Mouse (Mus musculus): ENCODE measurements around the gene Spag7. TPM values are rescaled to one million over a fixed set of nuclear protein-coding genes. Genes with fewer than 3 reads are reported as not detected.
A peak's percentile ranks its signal among the peaks of the same experiment; 100 is the strongest.

Gene Spag7
- total RNA-seq, 1 experiment, result 74.5 TPM

GRCm38 (mm10) chr11:70650322-70651175, 18.7 kb downstream of the Spag7 start:
- peaks cover 48% of the 10 kb centered on the region for H3K36me3 ChIP-seq (ENCODE audit: control insufficient read depth, insufficient read depth, low read length, poor library complexity, severe bottlenecking)
- no peak overlapping the region; the same call in 1 of the 2 replicates for H3K27ac ChIP-seq (ENCODE audit: insufficient read depth, low read depth, low read length, poor library complexity, severe bottlenecking)
- DNase-seq (ENCODE audit: low read depth, low spot score), result no peak
- peaks cover 0 to 5% of the 10 kb centered on the region in 2 experiments; a peak in 2 of 4 replicates for H3K4me1 ChIP-seq (ENCODE audit: control insufficient read depth in 2 of 2, insufficient read depth in 2 of 2, low read length in 2 of 2, poor library complexity in 1 of 2)
- no peak overlapping the region for H3K9ac ChIP-seq (ENCODE audit: insufficient read depth, low read depth, low read length, poor library complexity, severe bottlenecking)
- no peak for TF ChIP-seq CHD2 (IDR thresholded peaks at IDR 0.05; ENCODE audit: low read depth, low read length)
- peak; percentile 88 for TF ChIP-seq ZNF384 (IDR thresholded peaks at IDR 0.05; ENCODE audit: low read depth, low read length)
- in situ Hi-C loops (cut with MboI; ENCODE audit: low sequenced_read_pairs in 2 of 2, unreplicated experiment in 2 of 2), result no loop called here
- no peak overlapping the region for H3K4me3 ChIP-seq (ENCODE audit: insufficient read depth in 1 of 2, low read depth in 1 of 2, low read length in 2 of 2, poor library complexity in 1 of 2, severe bottlenecking in 1 of 2)
- no peaks in the 10 kb centered on the region for H3K9me3 ChIP-seq (ENCODE audit: control insufficient read depth, insufficient read depth, low read depth, low read length)

GRCm38 (mm10) chr11:70649185-70649734, 20.0 kb downstream of the Spag7 start:
- H3K9ac ChIP-seq (ENCODE audit: insufficient read depth, low read depth, low read length, poor library complexity, severe bottlenecking), result no peak overlapping the region
- peaks cover 0 to 10% of the 10 kb centered on the region in 2 experiments; a peak in 2 of 4 replicates for H3K4me1 ChIP-seq (ENCODE audit: control insufficient read depth in 2 of 2, insufficient read depth in 2 of 2, low read length in 2 of 2, poor library complexity in 1 of 2)

GRCm38 (mm10) chr11:70648512-70648911, 20.7 kb downstream of the Spag7 start:
- Histone ChIP-seq H3K9ac (ENCODE audit: insufficient read depth, low read depth, low read length, poor library complexity, severe bottlenecking) (peak overlapping the region; percentile 14; the same call in 1 of the 2 replicates), H3K4me3 (ENCODE audit: insufficient read depth in 1 of 2, low read depth in 1 of 2, low read length in 2 of 2, poor library complexity in 1 of 2, severe bottlenecking in 1 of 2) (peak overlapping the region; percentile 78 to 85; a peak in 2 of 4 replicates), H3K36me3 (ENCODE audit: control insufficient read depth, insufficient read depth, low read length, poor library complexity, severe bottlenecking) (peaks cover 59% of the 10 kb centered on the region), H3K27ac (ENCODE audit: insufficient read depth, low read depth, low read length, poor library complexity, severe bottlenecking) (no peak overlapping the region), H3K9me3 (ENCODE audit: control insufficient read depth, insufficient read depth, low read depth, low read length) (no peaks in the 10 kb centered on the region), H3K4me1 (ENCODE audit: control insufficient read depth in 2 of 2, insufficient read depth in 2 of 2, low read length in 2 of 2, poor library complexity in 1 of 2) (peaks cover 0 to 10% of the 10 kb centered on the region in 2 experiments; a peak in 2 of 4 replicates)
- DNase-seq (ENCODE audit: low read depth, low spot score), result no peak
- TF ChIP-seq MAFK (IDR thresholded peaks at IDR 0.05; ENCODE audit: insufficient read depth, low read depth, low read length) (no peak), HCFC1 (IDR thresholded peaks at IDR 0.05; ENCODE audit: borderline replicate concordance, insufficient read depth, low read length) (no peak), ZC3H11A (IDR thresholded peaks at IDR 0.05; ENCODE audit: borderline replicate concordance, low read depth, low read length) (no peak), CHD2 (IDR thresholded peaks at IDR 0.05; ENCODE audit: low read depth, low read length) (no peak), ZNF384 (IDR thresholded peaks at IDR 0.05; ENCODE audit: low read depth, low read length) (no peak)
- in situ Hi-C loops (cut with MboI; ENCODE audit: low sequenced_read_pairs in 2 of 2, unreplicated experiment in 2 of 2), result no loop called here

More at GRCm38 (mm10) chr11:70649185-70649734, 20.0 kb downstream of the Spag7 start:
- TF ChIP-seq ZC3H11A (IDR thresholded peaks at IDR 0.05; ENCODE audit: borderline replicate concordance, low read depth, low read length), result no peak
- TF ChIP-seq HCFC1 (IDR thresholded peaks at IDR 0.05; ENCODE audit: borderline replicate concordance, insufficient read depth, low read length), result no peak
- TF ChIP-seq ZNF384 (IDR thresholded peaks at IDR 0.05; ENCODE audit: low read depth, low read length), result no peak
- no peak for TF ChIP-seq MAFK (IDR thresholded peaks at IDR 0.05; ENCODE audit: insufficient read depth, low read depth, low read length)
- TF ChIP-seq CHD2 (IDR thresholded peaks at IDR 0.05; ENCODE audit: low read depth, low read length), result no peak
- Histone ChIP-seq H3K4me3 (ENCODE audit: insufficient read depth in 1 of 2, low read depth in 1 of 2, low read length in 2 of 2, poor library complexity in 1 of 2, severe bottlenecking in 1 of 2) (no peak overlapping the region), H3K36me3 (ENCODE audit: control insufficient read depth, insufficient read depth, low read length, poor library complexity, severe bottlenecking) (peaks cover 61% of the 10 kb centered on the region), H3K27ac (ENCODE audit: insufficient read depth, low read depth, low read length, poor library complexity, severe bottlenecking) (no peak overlapping the region), H3K9me3 (ENCODE audit: control insufficient read depth, insufficient read depth, low read depth, low read length) (no peaks in the 10 kb centered on the region)
- DNase-seq (ENCODE audit: low read depth, low spot score), result no peak
- in situ Hi-C loops (cut with MboI; ENCODE audit: low sequenced_read_pairs in 2 of 2, unreplicated experiment in 2 of 2), result no loop called here

- no peak for TF ChIP-seq ZC3H11A (IDR thresholded peaks at IDR 0.05; ENCODE audit: borderline replicate concordance, low read depth, low read length)
- no peak for TF ChIP-seq CHD2 (IDR thresholded peaks at IDR 0.05; ENCODE audit: low read depth, low read length)
- TF ChIP-seq ZNF384 (IDR thresholded peaks at IDR 0.05; ENCODE audit: low read depth, low read length), result no peak
- no peak for TF ChIP-seq HCFC1 (IDR thresholded peaks at IDR 0.05; ENCODE audit: borderline replicate concordance, insufficient read depth, low read length)
- TF ChIP-seq MAFK (IDR thresholded peaks at IDR 0.05; ENCODE audit: insufficient read depth, low read depth, low read length), result no peak
- peak overlapping the region; percentile 78 to 85 for H3K4me3 ChIP-seq (ENCODE audit: insufficient read depth in 1 of 2, low read depth in 1 of 2, low read length in 2 of 2, poor library complexity in 1 of 2, severe bottlenecking in 1 of 2)
- in situ Hi-C loops (cut with MboI; ENCODE audit: low sequenced_read_pairs in 2 of 2, unreplicated experiment in 2 of 2), result no loop called here
- peak overlapping the region; percentile 95 for H3K9ac ChIP-seq (ENCODE audit: insufficient read depth, low read depth, low read length, poor library complexity, severe bottlenecking)
- H3K4me1 ChIP-seq (ENCODE audit: control insufficient read depth in 2 of 2, insufficient read depth in 2 of 2, low read length in 2 of 2, poor library complexity in 1 of 2), result peaks cover 0 to 10% of the 10 kb centered on the region in 2 experiments; a peak in 2 of 4 replicates
- peaks cover 54% of the 10 kb centered on the region for H3K36me3 ChIP-seq (ENCODE audit: control insufficient read depth, insufficient read depth, low read length, poor library complexity, severe bottlenecking)
- peak overlapping the region; percentile 80 for H3K27ac ChIP-seq (ENCODE audit: insufficient read depth, low read depth, low read length, poor library complexity, severe bottlenecking)
- DNase-seq (ENCODE audit: low read depth, low spot score), result no peak
- no peaks in the 10 kb centered on the region for H3K9me3 ChIP-seq (ENCODE audit: control insufficient read depth, insufficient read depth, low read depth, low read length)
These were observed 21.3 kb downstream of the Spag7 start for GRCm38 (mm10) chr11:70647716-70648420.
